Mouse (Mus musculus): Measurements from ENCODE around the gene Prr5. TPM values are rescaled to one million over a fixed set of nuclear protein-coding genes. Genes with fewer than 3 reads are reported as not detected.
A peak's percentile ranks its signal among the peaks of the same experiment; 100 is the strongest.

Gene Prr5
- total and polyA plus RNA-seq, 3 experiments = not detected

DNA sequence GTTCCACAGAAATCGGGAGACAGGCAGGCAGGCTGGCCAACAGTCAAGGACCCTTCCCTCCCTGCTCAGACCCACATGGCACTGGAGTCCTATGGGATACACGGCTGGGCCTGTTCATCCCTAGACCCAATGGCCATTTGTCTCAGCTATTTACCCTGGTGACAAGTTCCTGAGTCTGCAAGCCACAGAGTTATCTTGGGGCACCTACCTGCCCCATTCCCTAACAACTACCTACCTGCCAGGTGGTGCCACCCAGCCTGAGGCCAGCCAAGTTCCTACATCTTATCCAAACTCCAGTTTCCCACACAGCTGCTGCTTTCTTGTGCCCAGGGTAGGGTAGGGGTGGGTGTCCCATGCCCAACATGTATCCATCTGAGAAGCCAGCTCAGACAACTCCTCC lies 28.8 kb downstream of the Prr5 start:
- no peak for DNase-seq (ENCODE audit: low spot score)
- H3K4me1 ChIP-seq (ENCODE audit: insufficient read depth, low read depth, low read length) = no peaks in the 10 kb centered on the region
- TF ChIP-seq GATA2 (IDR thresholded peaks at IDR 0.05; ENCODE audit: borderline replicate concordance, low read depth, low read length) = no peak
- TF ChIP-seq TAL1 (conservative IDR thresholded peaks at IDR 0.05; ENCODE audit: low read depth, low read length) = no peak
- no peak for TF ChIP-seq CTCF (IDR thresholded peaks at IDR 0.05; ENCODE audit: low read depth, low read length)
- no peak for TF ChIP-seq POLR2AphosphoS5 (IDR thresholded peaks at IDR 0.05; ENCODE audit: insufficient replicate concordance, low read depth, low read length)
- TF ChIP-seq GATA1 (IDR thresholded peaks at IDR 0.05; ENCODE audit: borderline replicate concordance, low read length) = no peak
- no peaks in the 10 kb centered on the region for H3K27me3 ChIP-seq (ENCODE audit: insufficient read depth, low read length)
- peaks cover 100% of the 10 kb centered on the region for H3K9me3 ChIP-seq (replicated peaks)
- H3K4me3 ChIP-seq (ENCODE audit: low read depth, low read length) = no peak overlapping the region
- H3K36me3 ChIP-seq (replicated peaks) = no peaks in the 10 kb centered on the region
- ATAC-seq (ENCODE audit: extremely low read depth, insufficient number of reproducible peaks, low FRiP score, poor library complexity, severe bottlenecking) = no peak

DNA sequence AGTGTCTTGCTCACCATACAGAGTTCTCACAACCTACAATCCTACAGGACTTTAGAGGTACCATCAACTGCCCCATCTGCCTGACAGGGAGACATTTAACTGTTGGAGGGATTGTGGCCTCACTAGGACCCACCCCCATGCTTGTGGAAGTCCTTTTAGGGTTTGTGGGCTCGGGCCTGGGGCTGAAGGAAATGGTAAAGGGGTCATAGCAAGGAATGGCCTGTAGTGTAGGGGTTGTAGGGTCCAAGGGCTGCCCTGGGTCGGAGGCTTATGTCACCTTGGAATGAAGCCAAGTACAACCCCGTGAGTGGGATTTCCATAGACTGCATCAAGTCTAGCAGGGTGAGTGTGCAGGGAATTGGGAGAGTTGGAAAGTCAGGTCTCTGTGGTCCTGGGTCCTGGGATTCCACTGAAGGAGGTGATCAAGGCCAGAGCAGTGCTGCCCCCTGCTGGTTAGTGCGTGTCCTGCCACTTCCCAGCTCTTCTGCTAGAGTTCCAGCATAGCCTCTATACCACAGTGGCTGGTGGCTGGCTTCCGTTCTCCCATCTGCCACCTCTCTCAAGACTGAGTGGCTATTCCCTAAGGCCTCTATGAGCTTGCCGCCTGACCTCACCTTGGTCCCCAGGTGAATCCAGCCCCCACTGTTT lies 30.9 kb downstream of the Prr5 start:
- H3K27me3 ChIP-seq (ENCODE audit: insufficient read depth, low read length) = no peaks in the 10 kb centered on the region
- TF ChIP-seq GATA1 (IDR thresholded peaks at IDR 0.05; ENCODE audit: borderline replicate concordance, low read length) (no peak), CTCF (IDR thresholded peaks at IDR 0.05; ENCODE audit: low read depth, low read length) (no peak), GATA2 (IDR thresholded peaks at IDR 0.05; ENCODE audit: borderline replicate concordance, low read depth, low read length) (no peak), TAL1 (conservative IDR thresholded peaks at IDR 0.05; ENCODE audit: low read depth, low read length) (no peak), POLR2AphosphoS5 (IDR thresholded peaks at IDR 0.05; ENCODE audit: insufficient replicate concordance, low read depth, low read length) (no peak)
- ATAC-seq (ENCODE audit: extremely low read depth, insufficient number of reproducible peaks, low FRiP score, poor library complexity, severe bottlenecking) = no peak
- no peaks in the 10 kb centered on the region for H3K36me3 ChIP-seq (replicated peaks)
- peaks cover 100% of the 10 kb centered on the region for H3K9me3 ChIP-seq (replicated peaks)
- DNase-seq (ENCODE audit: low spot score) = no peak
- no peak overlapping the region for H3K4me3 ChIP-seq (ENCODE audit: low read depth, low read length)
- H3K4me1 ChIP-seq (ENCODE audit: insufficient read depth, low read depth, low read length) = no peaks in the 10 kb centered on the region

- no peak for ATAC-seq (ENCODE audit: extremely low read depth, insufficient number of reproducible peaks, low FRiP score, poor library complexity, severe bottlenecking)
These were observed 32.5 kb downstream of the Prr5 start for GRCm38 (mm10) chr15:84701947-84702346.

GRCm38 (mm10) chr15:84702391-84703345 lies 33.2 kb downstream of the Prr5 start:
- no peaks in the 10 kb centered on the region for H3K4me1 ChIP-seq (ENCODE audit: insufficient read depth, low read depth, low read length)
- TF ChIP-seq GATA1 (IDR thresholded peaks at IDR 0.05; ENCODE audit: borderline replicate concordance, low read length) (no peak), TAL1 (conservative IDR thresholded peaks at IDR 0.05; ENCODE audit: low read depth, low read length) (no peak), GATA2 (IDR thresholded peaks at IDR 0.05; ENCODE audit: borderline replicate concordance, low read depth, low read length) (no peak), CTCF (IDR thresholded peaks at IDR 0.05; ENCODE audit: low read depth, low read length) (no peak), POLR2AphosphoS5 (IDR thresholded peaks at IDR 0.05; ENCODE audit: insufficient replicate concordance, low read depth, low read length) (no peak)
- ATAC-seq (ENCODE audit: extremely low read depth, insufficient number of reproducible peaks, low FRiP score, poor library complexity, severe bottlenecking) (no peak), DNase-seq (ENCODE audit: low spot score) (no peak)
- peaks cover 99% of the 10 kb centered on the region for H3K9me3 ChIP-seq (replicated peaks)
- H3K4me3 ChIP-seq (ENCODE audit: low read depth, low read length) = 0 out of 2 replicates have a peak overlapping the region, but pooled peaks have one; percentile 9
- no peaks in the 10 kb centered on the region for H3K27me3 ChIP-seq (ENCODE audit: insufficient read depth, low read length)
- no peaks in the 10 kb centered on the region for H3K36me3 ChIP-seq (replicated peaks)

More at GRCm38 (mm10) chr15:84701947-84702346, 32.5 kb downstream of the Prr5 start:
- no peaks in the 10 kb centered on the region for H3K4me1 ChIP-seq (ENCODE audit: insufficient read depth, low read depth, low read length)
- H3K4me3 ChIP-seq (ENCODE audit: low read depth, low read length) = no peak overlapping the region
- H3K36me3 ChIP-seq (replicated peaks) = no peaks in the 10 kb centered on the region
- peaks cover 99% of the 10 kb centered on the region for H3K9me3 ChIP-seq (replicated peaks)
- TF ChIP-seq TAL1 (conservative IDR thresholded peaks at IDR 0.05; ENCODE audit: low read depth, low read length) (no peak), POLR2AphosphoS5 (IDR thresholded peaks at IDR 0.05; ENCODE audit: insufficient replicate concordance, low read depth, low read length) (no peak), GATA1 (IDR thresholded peaks at IDR 0.05; ENCODE audit: borderline replicate concordance, low read length) (no peak)
- H3K27me3 ChIP-seq (ENCODE audit: insufficient read depth, low read length) = no peaks in the 10 kb centered on the region
- no peak for DNase-seq (ENCODE audit: low spot score)

- no peak for DNase-seq (ENCODE audit: low spot score)
These were observed 34.6 kb downstream of the Prr5 start for GRCm38 (mm10) chr15:84703992-84704391.

GRCm38 (mm10) chr15:84705351-84705901 lies 36.0 kb downstream of the Prr5 start:
- Histone ChIP-seq H3K27me3 (ENCODE audit: insufficient read depth, low read length) (no peaks in the 10 kb centered on the region), H3K36me3 (replicated peaks) (no peaks in the 10 kb centered on the region), H3K4me1 (ENCODE audit: insufficient read depth, low read depth, low read length) (no peaks in the 10 kb centered on the region), H3K4me3 (ENCODE audit: low read depth, low read length) (no peak overlapping the region), H3K9me3 (replicated peaks) (peaks cover 97% of the 10 kb centered on the region)
- DNase-seq (ENCODE audit: low spot score) (no peak), ATAC-seq (ENCODE audit: extremely low read depth, insufficient number of reproducible peaks, low FRiP score, poor library complexity, severe bottlenecking) (no peak)
- TF ChIP-seq GATA1 (IDR thresholded peaks at IDR 0.05; ENCODE audit: borderline replicate concordance, low read length) (no peak), GATA2 (IDR thresholded peaks at IDR 0.05; ENCODE audit: borderline replicate concordance, low read depth, low read length) (no peak), POLR2AphosphoS5 (IDR thresholded peaks at IDR 0.05; ENCODE audit: insufficient replicate concordance, low read depth, low read length) (no peak), CTCF (IDR thresholded peaks at IDR 0.05; ENCODE audit: low read depth, low read length) (no peak), TAL1 (conservative IDR thresholded peaks at IDR 0.05; ENCODE audit: low read depth, low read length) (no peak)

More at GRCm38 (mm10) chr15:84703992-84704391, 34.6 kb downstream of the Prr5 start:
- no peak for ATAC-seq (ENCODE audit: extremely low read depth, insufficient number of reproducible peaks, low FRiP score, poor library complexity, severe bottlenecking)
- H3K27me3 ChIP-seq (ENCODE audit: insufficient read depth, low read length) = no peaks in the 10 kb centered on the region
- H3K4me1 ChIP-seq (ENCODE audit: insufficient read depth, low read depth, low read length) = no peaks in the 10 kb centered on the region
- H3K36me3 ChIP-seq (replicated peaks) = no peaks in the 10 kb centered on the region
- peaks cover 97% of the 10 kb centered on the region for H3K9me3 ChIP-seq (replicated peaks)
- TF ChIP-seq GATA1 (IDR thresholded peaks at IDR 0.05; ENCODE audit: borderline replicate concordance, low read length) (no peak), GATA2 (IDR thresholded peaks at IDR 0.05; ENCODE audit: borderline replicate concordance, low read depth, low read length) (no peak), CTCF (IDR thresholded peaks at IDR 0.05; ENCODE audit: low read depth, low read length) (no peak), TAL1 (conservative IDR thresholded peaks at IDR 0.05; ENCODE audit: low read depth, low read length) (no peak), POLR2AphosphoS5 (IDR thresholded peaks at IDR 0.05; ENCODE audit: insufficient replicate concordance, low read depth, low read length) (no peak)
- no peak overlapping the region for H3K4me3 ChIP-seq (ENCODE audit: low read depth, low read length)
